Mouse (Mus musculus): ENCODE data around the gene Klhl5. TPM values are rescaled to one million over a fixed set of nuclear protein-coding genes. Genes with fewer than 3 reads are reported as not detected.
A peak's percentile ranks its signal among the peaks of the same experiment; 100 is the strongest.

The Klhl5 gene
- total RNA-seq, 1 experiment, result 5.0 TPM

DNA sequence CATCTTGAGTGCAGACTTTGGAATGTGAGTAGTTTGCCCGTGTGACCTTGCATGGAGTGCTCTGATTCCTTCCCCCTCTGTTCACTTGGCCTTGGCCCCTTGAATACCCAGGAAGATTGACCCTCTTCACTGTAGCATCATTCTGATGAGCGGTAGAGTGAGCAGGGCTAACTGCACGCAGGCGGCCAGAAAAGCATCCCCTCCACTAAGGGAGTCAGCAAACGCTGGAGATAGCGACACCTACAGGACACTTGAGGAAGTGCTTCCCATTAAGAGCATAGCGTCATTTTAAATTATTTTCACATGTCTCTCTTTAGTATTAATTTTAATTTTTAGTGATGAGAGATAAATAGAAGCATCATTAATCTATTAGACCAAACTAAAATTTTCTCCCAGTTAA, 106.0 kb downstream of the Klhl5 start:
- Histone ChIP-seq H3K27ac (ENCODE audit: insufficient read depth, low read depth, low read length, poor library complexity, severe bottlenecking) (no peak overlapping the region), H3K36me3 (ENCODE audit: control insufficient read depth, insufficient read depth, low read length, poor library complexity, severe bottlenecking) (no peaks in the 10 kb centered on the region; the same call in 1 of the 2 replicates), H3K9me3 (ENCODE audit: control insufficient read depth, insufficient read depth, low read depth, low read length) (no peaks in the 10 kb centered on the region), H3K9ac (ENCODE audit: insufficient read depth, low read depth, low read length, poor library complexity, severe bottlenecking) (no peak overlapping the region), H3K4me3 (ENCODE audit: insufficient read depth in 1 of 2, low read depth in 1 of 2, low read length in 2 of 2, poor library complexity in 1 of 2, severe bottlenecking in 1 of 2) (no peak overlapping the region), H3K4me1 (ENCODE audit: control insufficient read depth in 2 of 2, insufficient read depth in 2 of 2, low read length in 2 of 2, poor library complexity in 1 of 2) (no peaks in the 10 kb centered on the region)
- TF ChIP-seq HCFC1 (IDR thresholded peaks at IDR 0.05; ENCODE audit: borderline replicate concordance, insufficient read depth, low read length) (no peak), CHD2 (IDR thresholded peaks at IDR 0.05; ENCODE audit: low read depth, low read length) (no peak), ZC3H11A (IDR thresholded peaks at IDR 0.05; ENCODE audit: borderline replicate concordance, low read depth, low read length) (0 out of 2 replicates have a peak, but pooled peaks have one; percentile 31), ZNF384 (IDR thresholded peaks at IDR 0.05; ENCODE audit: low read depth, low read length) (no peak)
- peak; percentile 33 for DNase-seq (ENCODE audit: low read depth, low spot score)
- in situ Hi-C loops (cut with MboI; ENCODE audit: low sequenced_read_pairs in 2 of 2, unreplicated experiment in 2 of 2), result no loop called here

Other genes starting within 250 kb of the Klhl5 start
- gene Tlr1, start 174.0 kb upstream of the Klhl5 start, total RNA-seq (2012; rRNA removed), result not detected in 2 replicates
- gene Tlr6, start 147.4 kb upstream of the Klhl5 start, total RNA-seq (2012; rRNA removed), result 0.13 and 0.16 TPM in 2 replicates
- gene Fam114a1, start 137.5 kb upstream of the Klhl5 start, total RNA-seq (2012; rRNA removed), result 3.5 and 6.5 TPM in 2 replicates
- gene Tmem156, start 15.4 kb upstream of the Klhl5 start, total RNA-seq (2012; rRNA removed), result 0.40 TPM in 1 of 2 replicates, not detected in the other
- 5.3 and 5.7 TPM in 2 replicates for gene Wdr19, start 92.2 kb downstream of the Klhl5 start, total RNA-seq (2012; rRNA removed)
- 53.4 and 70.5 TPM in 2 replicates for gene Rfc1, start 228.1 kb downstream of the Klhl5 start, total RNA-seq (2012; rRNA removed)
- gene Klb, start 240.8 kb downstream of the Klhl5 start, total RNA-seq (2012; rRNA removed), result 0.63 and 3.6 TPM in 2 replicates

All from ES-E14 (cell line).